Mouse (Mus musculus): ENCODE results near the gene Nos1. TPM values are rescaled to one million over a fixed set of nuclear protein-coding genes. Genes with fewer than 3 reads are reported as not detected.
"Not testable (repeated sequence)": the region's sequence is repeated elsewhere in the genome, so short reads cannot be mapped to it uniquely, and the experiment has no call there.

Nos1 gene
- total RNA-seq, 2 experiments from 2014 or later = 30.4 to 31.3 TPM

GRCm38 (mm10) chr5:117839501-117839900, 58.7 kb downstream of the Nos1 start:
- no peak for DNase-seq (ENCODE audit: low spot score in 2 of 2)

DNA sequence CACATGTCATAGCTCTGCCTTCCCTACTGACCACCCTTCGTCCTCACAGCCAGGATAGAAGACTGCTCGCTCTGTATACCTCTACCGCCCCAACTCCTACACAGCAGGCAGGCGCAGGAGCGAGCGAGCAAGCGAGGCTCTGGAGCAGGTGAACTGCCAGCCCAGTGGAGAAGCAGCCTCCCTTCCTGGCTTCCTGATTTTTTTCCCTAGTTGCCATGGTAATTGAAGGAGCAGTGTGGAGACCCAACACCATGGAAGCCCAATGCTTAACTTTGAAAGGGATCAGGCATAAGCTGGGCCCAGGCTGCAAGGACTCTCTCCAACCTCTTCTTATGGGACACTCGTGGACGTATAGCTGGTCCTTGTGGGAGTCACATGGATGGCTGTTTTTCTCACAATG, 59.4 kb downstream of the Nos1 start:
- no peak for DNase-seq (ENCODE audit: low spot score in 2 of 2)

GRCm38 (mm10) chr5:117840988-117841387, 60.2 kb downstream of the Nos1 start:
- no peak for DNase-seq (ENCODE audit: low spot score in 2 of 2)

DNA sequence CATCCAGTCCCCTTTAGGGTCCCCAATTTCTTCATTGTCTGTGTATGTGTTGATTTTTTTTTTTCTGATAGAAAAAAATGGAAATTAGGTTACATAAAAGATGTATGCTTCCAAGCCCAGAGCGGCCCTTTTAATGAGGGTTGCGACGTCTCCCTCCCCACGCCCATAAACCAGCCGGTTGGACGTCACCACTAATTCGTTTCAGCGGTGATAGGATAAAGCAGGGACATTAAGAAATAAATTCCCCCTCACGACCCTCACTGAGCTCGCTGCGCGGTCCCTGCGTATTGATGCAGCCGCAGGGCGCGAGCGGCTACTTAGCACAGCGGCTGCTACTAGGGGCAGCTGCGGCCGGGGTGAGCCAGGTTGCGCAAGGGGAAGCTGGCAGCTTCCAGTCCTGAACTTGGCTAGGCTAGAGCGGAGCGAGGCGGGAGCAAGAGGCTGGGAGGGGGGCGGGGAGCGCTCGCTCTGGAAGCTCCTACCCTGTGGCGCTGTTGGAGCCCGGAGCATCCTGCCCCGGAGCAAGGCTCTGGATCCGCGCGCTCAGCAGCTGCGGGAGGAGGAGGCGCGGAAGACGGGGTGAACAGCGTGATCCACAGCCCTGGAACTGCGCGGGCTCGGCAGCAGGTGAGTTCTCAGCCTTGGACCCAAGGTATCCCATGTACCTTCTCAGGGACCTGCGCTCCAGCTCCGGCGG, 61.0 kb downstream of the Nos1 start:
- peak; percentile 34 to 43 for DNase-seq (ENCODE audit: low spot score in 2 of 2)

DNA sequence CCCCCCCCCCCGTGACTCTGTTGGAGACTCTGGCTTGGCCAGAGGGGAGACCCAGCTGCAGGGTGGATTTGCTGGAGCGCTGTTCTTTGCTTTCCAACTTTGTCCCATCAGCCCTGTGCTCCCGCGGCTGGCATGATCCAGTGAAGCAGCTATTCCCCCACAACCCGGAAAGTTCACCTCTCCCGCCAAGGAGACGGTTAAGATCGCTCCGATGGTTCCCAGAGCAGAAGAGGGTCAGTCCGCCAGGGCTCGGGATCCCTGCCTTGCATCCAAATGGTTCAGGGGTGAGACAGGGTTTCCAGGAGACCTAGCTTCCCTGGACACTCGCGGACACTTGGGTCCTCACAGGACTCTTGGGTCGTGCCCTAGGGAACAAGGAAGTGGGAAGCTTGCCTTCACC, 61.9 kb downstream of the Nos1 start:
- no peak for DNase-seq (ENCODE audit: low spot score in 2 of 2)

DNA sequence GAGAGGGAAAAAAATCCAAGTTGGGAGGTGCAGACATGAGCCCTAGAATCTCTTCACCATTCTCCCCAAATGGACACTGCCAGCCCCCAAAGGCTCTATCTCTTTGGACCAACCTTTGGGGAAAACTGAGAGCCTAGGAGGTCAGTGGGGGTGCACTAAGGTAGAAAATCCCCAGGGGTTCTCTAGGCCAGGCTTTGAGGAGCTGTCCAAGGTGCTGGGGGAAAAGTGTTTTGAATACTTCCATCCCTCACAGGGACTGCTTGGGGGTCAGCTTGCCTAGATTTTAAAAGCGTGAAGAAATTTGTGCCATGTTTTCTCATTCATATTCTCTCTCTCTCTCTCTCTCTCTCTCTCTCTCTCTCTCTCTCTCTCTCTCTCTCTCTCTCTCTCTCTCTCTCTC, 63.8 kb downstream of the Nos1 start:
- DNase-seq (ENCODE audit: low spot score in 2 of 2) = no peak

DNA sequence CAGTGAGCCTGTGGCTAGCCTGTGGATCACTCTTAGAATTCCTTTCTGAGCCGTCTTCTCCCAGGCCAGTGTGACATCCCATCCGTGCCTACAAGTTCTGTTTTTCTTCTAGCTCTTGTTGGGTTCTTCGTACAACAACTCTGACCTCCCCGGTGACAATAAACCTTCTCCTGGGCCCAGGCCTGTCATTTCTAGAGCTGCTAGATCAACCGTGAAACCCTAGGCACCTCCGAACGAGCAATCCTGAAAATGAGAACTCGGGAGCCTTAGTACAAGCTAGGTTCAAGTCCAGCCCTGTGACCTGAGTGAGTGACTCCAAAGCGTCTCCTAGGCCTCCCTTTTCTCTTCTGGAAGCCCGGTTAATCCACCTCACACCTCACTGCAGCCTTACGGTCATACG, 69.6 kb downstream of the Nos1 start:
- DNase-seq (ENCODE audit: low spot score in 2 of 2) = no peak

DNA sequence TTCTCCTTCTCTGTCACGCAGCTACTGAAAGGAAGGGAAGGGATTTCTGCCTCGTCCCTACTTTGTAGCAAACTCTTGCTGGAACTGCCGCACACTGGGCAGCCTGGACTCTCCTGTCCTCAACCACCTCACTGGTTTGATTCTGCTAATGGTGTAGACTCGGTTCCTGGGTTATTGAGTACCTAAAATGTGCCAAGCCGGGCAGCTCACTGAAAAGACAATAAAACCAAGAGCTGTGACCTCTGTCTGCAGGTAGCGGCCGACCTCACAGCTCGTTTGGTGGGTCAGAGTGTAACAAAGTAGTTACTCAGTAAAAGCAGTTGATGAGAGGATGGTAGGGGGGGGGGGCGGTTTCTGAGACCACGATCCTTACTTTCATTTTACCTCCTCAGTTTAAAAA, 72.9 kb downstream of the Nos1 start:
- no peak for DNase-seq (ENCODE audit: low spot score in 2 of 2)

DNA sequence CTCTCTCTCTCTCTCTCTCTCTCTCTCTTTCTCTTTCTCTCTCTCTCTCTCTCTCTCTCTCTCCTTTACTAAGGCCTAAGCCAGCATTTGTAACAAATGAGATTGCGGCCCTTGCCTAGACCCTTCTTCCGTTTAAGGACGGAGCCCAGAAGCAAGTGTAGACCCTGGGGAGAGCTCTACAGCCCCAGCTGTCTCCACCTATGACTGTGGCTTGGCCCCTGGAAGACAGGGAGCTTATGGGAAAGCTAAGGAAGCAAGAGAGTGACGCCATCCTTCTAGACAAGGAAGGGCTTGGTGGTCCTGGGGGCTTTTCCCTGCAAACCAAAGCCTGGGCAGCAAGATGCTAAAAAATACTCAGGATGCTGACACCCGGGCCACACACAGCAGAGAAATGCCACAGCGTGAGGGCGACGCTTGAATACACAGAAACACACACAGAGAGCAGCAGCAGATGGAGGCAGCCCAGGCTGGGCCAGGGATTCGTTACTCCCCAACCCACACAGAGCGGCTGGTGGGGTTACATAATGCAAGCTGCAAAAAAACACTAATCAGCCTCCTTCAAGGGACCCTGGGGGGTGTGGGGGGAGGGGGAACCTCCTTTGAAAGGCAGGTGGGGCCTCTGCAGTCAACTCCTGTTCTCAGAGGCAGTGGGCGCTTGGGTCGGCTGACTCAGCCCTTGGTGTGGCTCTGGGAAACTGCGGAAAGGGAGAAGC, 83.9 kb downstream of the Nos1 start:
- DNase-seq (ENCODE audit: low spot score in 2 of 2) = peak; percentile 53 to 66

- no peak for DNase-seq (ENCODE audit: low spot score in 2 of 2)
These were observed 85.0 kb downstream of the Nos1 start for GRCm38 (mm10) chr5:117865876-117866275.

- no peak for DNase-seq (ENCODE audit: low spot score in 2 of 2)
These were observed 90.8 kb downstream of the Nos1 start for GRCm38 (mm10) chr5:117871614-117872013.

- DNase-seq (ENCODE audit: low spot score in 2 of 2) = peak; percentile 36 to 47
These were observed 93.0 kb downstream of the Nos1 start for GRCm38 (mm10) chr5:117873807-117874206.

- DNase-seq (ENCODE audit: low spot score in 2 of 2) = no peak
These were observed 93.4 kb downstream of the Nos1 start for GRCm38 (mm10) chr5:117874236-117874635.

- DNase-seq (ENCODE audit: low spot score in 2 of 2) = no peak
These were observed 98.3 kb downstream of the Nos1 start for GRCm38 (mm10) chr5:117879136-117879535.

DNA sequence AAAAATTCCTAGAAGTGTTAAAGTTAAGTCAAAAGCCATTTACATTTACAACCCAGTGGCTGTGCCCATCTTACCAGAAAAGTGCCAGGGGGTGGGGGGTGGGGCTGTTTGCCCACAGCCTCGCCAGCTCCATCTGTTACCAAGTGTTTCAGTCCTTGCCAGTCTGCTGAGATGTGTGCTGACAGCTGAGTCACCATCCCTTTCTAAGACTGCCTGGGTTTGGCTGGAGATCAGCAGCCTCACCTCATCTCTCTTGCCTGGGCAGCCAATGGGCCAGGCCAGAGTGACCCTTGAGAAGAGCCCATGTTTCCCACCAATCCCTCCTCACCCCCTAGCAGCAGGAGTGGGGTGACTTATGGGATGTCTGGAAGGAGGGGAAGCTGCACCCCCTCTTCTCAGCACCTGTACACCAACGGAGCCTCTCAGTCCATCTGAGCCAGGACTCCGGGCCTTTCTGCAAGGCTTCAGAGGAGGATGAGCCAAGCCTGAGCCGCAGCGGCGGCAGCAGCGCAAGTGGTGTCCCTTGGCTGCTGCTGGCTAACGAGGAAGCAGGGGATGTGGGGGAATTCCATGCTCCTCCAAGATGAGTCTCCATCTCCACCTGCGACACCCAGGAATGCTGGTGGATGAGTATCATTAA, 100.2 kb downstream of the Nos1 start:
- no peak for DNase-seq (ENCODE audit: low spot score in 2 of 2)

GRCm38 (mm10) chr5:117882411-117882810, 101.6 kb downstream of the Nos1 start:
- DNase-seq (ENCODE audit: low spot score in 2 of 2) = not testable (repeated sequence)

DNA sequence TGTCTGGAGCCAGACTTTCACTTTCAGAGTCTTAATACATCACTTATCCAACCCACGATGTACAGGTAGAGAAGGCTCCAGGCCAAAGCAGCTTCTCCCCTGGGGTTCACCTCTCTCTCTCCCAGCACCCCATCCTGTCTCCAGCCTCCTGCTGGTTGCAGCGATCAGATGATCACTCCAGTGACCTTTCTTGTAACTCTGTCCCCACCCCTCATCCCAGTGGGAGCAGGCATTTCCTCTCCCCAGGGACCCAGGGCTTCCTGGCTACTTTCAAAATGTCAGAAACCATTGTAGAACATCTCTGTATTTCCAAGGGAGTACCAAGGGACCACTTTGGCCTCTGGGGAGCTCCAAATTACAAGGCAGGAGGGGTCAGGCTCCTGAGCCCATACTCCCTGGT, 104.2 kb downstream of the Nos1 start:
- DNase-seq (ENCODE audit: low spot score in 2 of 2) = no peak

- no peak for DNase-seq (ENCODE audit: low spot score in 2 of 2)
These were observed 107.3 kb downstream of the Nos1 start for GRCm38 (mm10) chr5:117888126-117888525.

GRCm38 (mm10) chr5:117888946-117889345, 108.1 kb downstream of the Nos1 start:
- no peak for DNase-seq (ENCODE audit: low spot score in 2 of 2)

DNA sequence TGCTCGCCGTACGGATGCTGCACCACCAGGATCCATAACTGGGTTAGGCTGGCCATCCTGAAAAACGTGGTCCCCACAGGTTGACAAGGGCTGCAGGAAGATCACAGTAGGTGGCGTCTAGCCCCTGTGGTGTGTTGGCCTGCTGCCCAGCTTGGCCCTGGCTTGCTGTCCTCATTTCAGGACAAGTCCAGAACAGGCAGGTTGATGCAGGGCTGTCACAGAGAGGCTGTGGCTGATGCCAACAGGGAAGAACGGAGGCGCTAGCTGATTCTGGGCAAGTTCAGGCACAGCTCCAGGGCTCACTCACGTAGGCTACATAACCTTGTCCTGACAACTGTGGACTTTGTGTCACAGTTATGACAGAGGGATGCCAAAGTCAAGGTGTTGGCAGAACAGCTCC, 108.7 kb downstream of the Nos1 start:
- DNase-seq (ENCODE audit: low spot score in 2 of 2) = peak; percentile 18 to 23

DNA sequence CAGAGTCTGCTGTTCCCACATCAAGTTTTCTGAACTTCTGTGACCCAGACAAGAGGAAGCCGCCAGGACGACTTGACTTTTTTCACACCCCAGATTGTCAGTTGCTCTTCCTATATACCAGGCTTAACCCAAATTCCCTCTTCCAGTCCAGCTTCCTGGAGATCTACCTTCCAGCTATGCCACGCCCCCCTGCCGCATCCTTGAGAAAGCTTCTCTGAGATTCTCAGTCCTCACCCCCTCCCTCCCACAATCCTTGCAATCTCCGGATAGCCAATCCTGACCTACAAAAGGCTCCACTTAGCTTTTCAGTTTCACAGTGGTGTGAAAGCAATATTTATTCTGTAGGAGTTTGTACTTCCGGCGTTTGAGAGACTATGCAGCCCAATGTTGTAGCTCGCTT, 110.0 kb downstream of the Nos1 start:
- DNase-seq (ENCODE audit: low spot score in 2 of 2) = no peak

DNA sequence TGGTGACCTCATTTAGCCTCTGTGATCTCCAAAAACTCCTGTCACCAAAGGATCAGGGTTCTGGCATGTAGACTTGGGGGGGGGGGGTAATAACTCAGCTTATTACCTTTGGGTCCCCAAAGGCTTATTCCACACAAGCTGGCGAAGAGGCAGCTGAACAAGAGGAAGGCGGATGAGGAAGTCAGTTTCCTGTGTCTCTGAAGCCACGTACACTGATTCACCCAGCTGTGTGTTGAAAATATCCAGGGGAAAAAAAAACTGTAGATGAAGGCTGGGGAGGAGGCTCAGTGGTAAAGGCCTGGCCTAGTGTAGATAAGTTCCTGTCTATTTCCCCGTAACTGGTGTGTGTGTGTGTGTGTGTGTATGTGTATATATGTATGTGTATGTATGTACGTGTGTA, 110.7 kb downstream of the Nos1 start:
- no peak for DNase-seq (ENCODE audit: low spot score in 2 of 2)

All from layer of hippocampus, postnatal 10 days (tissue).